Mouse (Mus musculus): ENCODE measurements around the gene Ece2. TPM values are rescaled to one million over a fixed set of nuclear protein-coding genes. Genes with fewer than 3 reads are reported as not detected.
A peak's percentile ranks its signal among the peaks of the same experiment; 100 is the strongest.

Gene Ece2
- polyA plus RNA-seq, 1 experiment from 2014 or later = 6.9 TPM

- Histone ChIP-seq H3K36me3 (peaks cover 27% of the 10 kb centered on the region), H3K4me2 (replicated peaks) (peak overlapping the region; percentile 95), H3K4me1 (peaks cover 16% of the 10 kb centered on the region), H3K9me3 (no peaks in the 10 kb centered on the region), H3K4me3 (peak overlapping the region; percentile 88), H3K27ac (peak overlapping the region; percentile 63; the same call in 1 of the 2 replicates), H3K9ac (peak overlapping the region; percentile 88), H3K27me3 (replicated peaks) (no peaks in the 10 kb centered on the region)
- ATAC-seq (ENCODE audit: low FRiP score, low read depth) = peak; percentile 52
- WGBS = under 1% methylated on average over 28 of the region's 28 CpGs
Measured at GRCm38 (mm10) chr16:20610501-20611356, 18.9 kb upstream of the Ece2 start.

- 3% methylated on average over 41 of the region's 41 CpGs for WGBS
- Histone ChIP-seq H3K27me3 (replicated peaks) (no peaks in the 10 kb centered on the region), H3K4me2 (replicated peaks) (peak within 1 kb of the TSS; percentile 95), H3K9ac (peak within 1 kb of the TSS; percentile 88), H3K9me3 (no peaks in the 10 kb centered on the region), H3K36me3 (peaks cover 19% of the 10 kb centered on the region), H3K4me3 (peak within 1 kb of the TSS; percentile 88), H3K27ac (peak within 1 kb of the TSS; percentile 63; the same call in 1 of the 2 replicates), H3K4me1 (peaks cover 16% of the 10 kb centered on the region)
- ATAC-seq (ENCODE audit: low FRiP score, low read depth) = peak; percentile 94
Measured at GRCm38 (mm10) chr16:20611357-20612227, 18.0 kb upstream of the Ece2 start, which contains the start of the genes Eef1akmt4, Gm49333 and Alg3. Gene Eef1akmt4, plus strand, starts transcription at chr16:20611593. Gene Gm49333, plus strand, starts transcription at chr16:20611610. Gene Alg3, minus strand, starts transcription at chr16:20611735.

- H3K9me3 ChIP-seq = no peaks in the 10 kb centered on the region
- peak; percentile 13 for ATAC-seq (ENCODE audit: low FRiP score, low read depth)
- H3K4me3 ChIP-seq = peak overlapping the region; percentile 78
- H3K27ac ChIP-seq = peak overlapping the region; percentile 64
- peak overlapping the region; percentile 81 for H3K9ac ChIP-seq
- no peaks in the 10 kb centered on the region for H3K36me3 ChIP-seq
- no peaks in the 10 kb centered on the region; the same call in 1 of the 2 replicates for H3K27me3 ChIP-seq (replicated peaks)
- peaks cover 31% of the 10 kb centered on the region for H3K4me1 ChIP-seq
- WGBS = 2% methylated on average over 78 of the region's 83 CpGs
- H3K4me2 ChIP-seq (replicated peaks) = peak overlapping the region; percentile 96
Measured at GRCm38 (mm10) chr16:20619541-20620398, 9.9 kb upstream of the Ece2 start.

- ATAC-seq (ENCODE audit: low FRiP score, low read depth) = peak; percentile 17; the same call in 1 of the 2 replicates
- Histone ChIP-seq H3K4me3 (peak overlapping the region; percentile 78), H3K27ac (peak overlapping the region; percentile 82; the same call in 1 of the 2 replicates), H3K36me3 (no peaks in the 10 kb centered on the region), H3K9ac (peak overlapping the region; percentile 81), H3K27me3 (replicated peaks) (no peaks in the 10 kb centered on the region; the same call in 1 of the 2 replicates), H3K9me3 (no peaks in the 10 kb centered on the region), H3K4me2 (replicated peaks) (peak overlapping the region; percentile 96), H3K4me1 (peaks cover 31% of the 10 kb centered on the region)
- 0% methylated on average over 9 of the region's 9 CpGs for WGBS
Measured at GRCm38 (mm10) chr16:20620399-20620735, 9.3 kb upstream of the Ece2 start.

GRCm38 (mm10) chr16:20620751-20621190 lies 8.9 kb upstream of the Ece2 start:
- Histone ChIP-seq H3K4me2 (replicated peaks) (peak overlapping the region; percentile 96), H3K27ac (peak overlapping the region; percentile 82), H3K27me3 (replicated peaks) (no peaks in the 10 kb centered on the region; the same call in 1 of the 2 replicates), H3K36me3 (no peaks in the 10 kb centered on the region), H3K9ac (peak overlapping the region; percentile 81), H3K9me3 (no peaks in the 10 kb centered on the region), H3K4me1 (peaks cover 31% of the 10 kb centered on the region), H3K4me3 (peak overlapping the region; percentile 78)
- peak; percentile 25 for ATAC-seq (ENCODE audit: low FRiP score, low read depth)
- 0% methylated on average over 32 of the region's 32 CpGs for WGBS

GRCm38 (mm10) chr16:20621191-20621990 lies 8.2 kb upstream of the Ece2 start, which contains the start of gene Camk2n2:
Gene Camk2n2, minus strand, starts transcription at chr16:20621287.
- peak; percentile 51 for ATAC-seq (ENCODE audit: low FRiP score, low read depth)

GRCm38 (mm10) chr16:20621991-20622685 lies 7.5 kb upstream of the Ece2 start:
- peak overlapping the region; percentile 78 for H3K4me3 ChIP-seq
- WGBS = under 1% methylated on average over 35 of the region's 37 CpGs
- H3K27ac ChIP-seq = peak overlapping the region; percentile 82; the same call in 1 of the 2 replicates
- H3K36me3 ChIP-seq = no peaks in the 10 kb centered on the region
- peak overlapping the region; percentile 81 for H3K9ac ChIP-seq
- peaks cover 31% of the 10 kb centered on the region for H3K4me1 ChIP-seq
- peak overlapping the region; percentile 96 for H3K4me2 ChIP-seq (replicated peaks)
- peak; percentile 59 for ATAC-seq (ENCODE audit: low FRiP score, low read depth)
- H3K9me3 ChIP-seq = no peaks in the 10 kb centered on the region
- H3K27me3 ChIP-seq (replicated peaks) = no peaks in the 10 kb centered on the region; the same call in 1 of the 2 replicates

More at GRCm38 (mm10) chr16:20621191-20621990, 8.2 kb upstream of the Ece2 start, which contains the start of gene Camk2n2:
- peak within 1 kb of the TSS; percentile 78 for H3K4me3 ChIP-seq
- peak within 1 kb of the TSS; percentile 96 for H3K4me2 ChIP-seq (replicated peaks)
- H3K9me3 ChIP-seq = no peaks in the 10 kb centered on the region
- peak within 1 kb of the TSS; percentile 82 for H3K27ac ChIP-seq
- peaks cover 31% of the 10 kb centered on the region for H3K4me1 ChIP-seq
- H3K36me3 ChIP-seq = no peaks in the 10 kb centered on the region
- peak within 1 kb of the TSS; percentile 81 for H3K9ac ChIP-seq
- H3K27me3 ChIP-seq (replicated peaks) = no peaks in the 10 kb centered on the region; the same call in 1 of the 2 replicates
- under 1% methylated on average over 90 of the region's 92 CpGs for WGBS

- no peak overlapping the region for H3K9ac ChIP-seq
Measured at GRCm38 (mm10) chr16:20623211-20623610, 6.4 kb upstream of the Ece2 start.

GRCm38 (mm10) chr16:20628871-20629391 lies 697 bp upstream of the Ece2 start:
- no peaks in the 10 kb centered on the region for H3K27me3 ChIP-seq (replicated peaks)

More at GRCm38 (mm10) chr16:20623211-20623610, 6.4 kb upstream of the Ece2 start:
- Histone ChIP-seq H3K9me3 (no peaks in the 10 kb centered on the region), H3K4me2 (replicated peaks) (no peak overlapping the region), H3K4me1 (peaks cover 31% of the 10 kb centered on the region), H3K4me3 (no peak overlapping the region), H3K36me3 (no peaks in the 10 kb centered on the region), H3K27ac (no peak overlapping the region), H3K27me3 (replicated peaks) (no peaks in the 10 kb centered on the region; the same call in 1 of the 2 replicates)
- no peak for ATAC-seq (ENCODE audit: low FRiP score, low read depth)
- 69% methylated on average over 2 of the region's 2 CpGs for WGBS

GRCm38 (mm10) chr16:20637410-20637809 lies 7.8 kb downstream of the Ece2 start:
- Histone ChIP-seq H3K36me3 (no peaks in the 10 kb centered on the region), H3K9me3 (no peaks in the 10 kb centered on the region), H3K4me2 (replicated peaks) (no peak overlapping the region), H3K4me3 (no peak overlapping the region), H3K9ac (no peak overlapping the region), H3K4me1 (no peaks in the 10 kb centered on the region), H3K27me3 (replicated peaks) (no peaks in the 10 kb centered on the region), H3K27ac (no peak overlapping the region)
- 82% methylated on average over 8 of the region's 8 CpGs for WGBS
- ATAC-seq (ENCODE audit: low FRiP score, low read depth) = no peak

More at GRCm38 (mm10) chr16:20628871-20629391, 697 bp upstream of the Ece2 start:
- Histone ChIP-seq H3K4me2 (replicated peaks) (peak overlapping the region; percentile 96; the same call in 1 of the 2 replicates), H3K27ac (no peak overlapping the region), H3K4me1 (0 out of 2 replicates have a peak, but pooled peaks cover 2% of the 10 kb centered on the region), H3K4me3 (no peak overlapping the region), H3K9me3 (no peaks in the 10 kb centered on the region), H3K36me3 (no peaks in the 10 kb centered on the region), H3K9ac (no peak overlapping the region)
- WGBS = 49% methylated on average over 11 of the region's 11 CpGs
- ATAC-seq (ENCODE audit: low FRiP score, low read depth) = no peak
